Mouse (Mus musculus): ENCODE data around the gene Olfr571.

Gene Olfr571

DNA sequence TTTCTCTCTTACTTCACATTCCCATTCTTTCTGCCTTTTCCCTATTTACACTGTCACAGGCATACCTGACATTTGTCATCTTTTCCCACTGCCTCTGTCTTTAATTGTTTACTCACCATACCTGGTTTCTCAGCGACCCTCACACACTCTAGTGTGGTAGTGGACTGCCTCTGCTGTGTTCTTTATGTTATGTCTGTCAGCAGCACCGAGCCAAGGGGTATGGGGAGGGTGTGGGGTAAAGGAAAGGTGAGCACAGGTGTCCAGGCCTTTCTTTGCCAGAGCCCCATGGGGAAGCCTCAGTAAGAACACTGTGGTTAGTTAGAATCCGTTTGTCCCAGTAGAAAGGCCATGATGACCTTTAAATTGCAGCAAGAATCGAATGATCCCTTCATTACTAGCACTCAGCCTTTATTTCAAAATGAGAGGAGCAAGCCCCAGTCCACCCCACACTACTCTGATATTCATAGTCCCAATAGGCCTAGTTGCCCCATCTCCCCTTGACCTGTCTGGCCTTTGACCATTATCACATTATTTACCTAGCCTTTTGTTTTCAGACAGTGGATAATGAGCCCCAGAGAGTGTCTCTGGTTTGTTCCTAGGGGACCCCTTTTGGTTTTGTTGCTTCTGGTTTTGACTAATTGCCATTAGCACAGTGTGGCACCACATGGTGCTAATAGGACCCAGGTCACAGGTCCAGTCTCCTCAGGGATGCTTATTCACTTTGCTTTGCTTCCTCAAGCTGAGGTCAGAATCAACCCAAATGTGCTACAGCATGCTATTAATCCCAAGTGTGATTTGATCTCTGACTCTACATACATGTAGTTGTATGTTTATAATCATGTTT is at the start of gene Olfr571:
Olfr571 (minus strand) TSS at position 505 of the 844 bp plus-strand sequence.
- DNase-seq, result no peak

DNA sequence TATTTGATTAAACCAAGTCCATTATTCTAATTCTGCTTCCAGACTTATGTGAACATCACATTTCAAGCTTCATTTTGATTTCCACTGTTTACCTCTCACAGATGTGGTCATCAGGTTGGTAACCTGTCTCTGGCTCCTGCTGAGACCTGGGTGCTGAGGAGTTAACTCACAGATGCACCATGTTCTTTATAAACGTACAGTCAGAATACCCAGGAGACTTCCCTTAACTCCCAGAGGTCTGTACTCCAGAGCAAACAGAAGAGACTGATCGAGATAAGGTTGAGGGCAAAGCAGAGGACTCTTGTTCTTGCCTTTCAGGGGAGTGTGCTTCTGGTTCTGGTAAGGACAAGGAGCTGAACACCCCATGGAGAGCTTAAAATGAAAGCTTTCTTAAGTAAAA is 45.0 kb upstream of the Olfr571 start, which contains the start of gene Olfr576:
Olfr576 (plus strand) TSS at position 301 of the 400 bp plus-strand sequence.
- no peak for DNase-seq

GRCm38 (mm10) chr7:102958593-102958992 is 41.3 kb upstream of the Olfr571 start, which contains the start of gene Olfr575:
Gene Olfr575, minus strand, starts transcription at chr7:102958775.
- DNase-seq, result no peak

- no peak for DNase-seq
Observed at GRCm38 (mm10) chr7:102958137-102958536, 40.8 kb upstream of the Olfr571 start.

GRCm38 (mm10) chr7:102950732-102951131 is 33.4 kb upstream of the Olfr571 start:
- no peak for DNase-seq

DNA sequence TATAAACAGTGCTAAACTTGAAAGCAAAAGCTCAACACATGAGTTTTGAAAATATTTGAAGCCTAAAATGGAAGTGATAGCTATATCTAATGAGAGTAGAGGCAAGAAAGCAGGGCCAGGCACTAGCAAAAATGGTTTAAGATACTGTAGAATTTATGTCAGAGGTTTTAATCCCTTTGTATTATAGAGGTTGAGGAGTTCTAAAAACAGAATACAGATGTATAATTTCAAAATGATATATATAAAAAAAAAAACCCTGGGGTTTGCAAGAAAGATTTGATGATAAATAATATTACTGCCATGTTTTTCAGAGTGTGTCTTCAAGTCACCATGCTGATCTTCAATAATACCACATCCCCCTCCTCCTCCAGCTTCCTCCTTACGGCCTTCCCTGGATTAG is 30.8 kb upstream of the Olfr571 start, which contains the start of gene Olfr574:
Olfr574 (plus strand) TSS at position 301 of the 400 bp plus-strand sequence.
- DNase-seq, result no peak

GRCm38 (mm10) chr7:102943417-102943816 is 26.1 kb upstream of the Olfr571 start:
- no peak for DNase-seq

DNA sequence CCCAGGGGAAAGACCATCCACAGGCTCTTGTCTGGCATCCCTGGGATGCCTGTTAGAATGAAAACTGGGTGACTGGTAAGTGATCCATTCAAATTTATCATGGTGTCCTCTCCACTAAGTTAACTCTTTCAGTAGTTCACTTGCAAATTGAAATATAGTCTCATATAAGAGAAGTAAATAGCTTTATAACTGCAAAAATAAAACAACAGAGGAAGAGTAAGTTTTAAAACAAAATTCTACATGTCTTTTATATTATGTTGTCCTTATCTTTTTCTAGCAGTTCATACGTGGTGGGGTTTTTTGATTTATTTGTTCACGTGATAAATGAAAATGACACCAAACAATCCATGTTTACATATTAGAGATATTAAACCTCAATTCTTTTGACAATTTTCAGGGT is 25.1 kb upstream of the Olfr571 start, which contains the start of gene Olfr573-ps1:
Olfr573-ps1 (minus strand) TSS at position 101 of the 400 bp plus-strand sequence.
- DNase-seq, result no peak

DNA sequence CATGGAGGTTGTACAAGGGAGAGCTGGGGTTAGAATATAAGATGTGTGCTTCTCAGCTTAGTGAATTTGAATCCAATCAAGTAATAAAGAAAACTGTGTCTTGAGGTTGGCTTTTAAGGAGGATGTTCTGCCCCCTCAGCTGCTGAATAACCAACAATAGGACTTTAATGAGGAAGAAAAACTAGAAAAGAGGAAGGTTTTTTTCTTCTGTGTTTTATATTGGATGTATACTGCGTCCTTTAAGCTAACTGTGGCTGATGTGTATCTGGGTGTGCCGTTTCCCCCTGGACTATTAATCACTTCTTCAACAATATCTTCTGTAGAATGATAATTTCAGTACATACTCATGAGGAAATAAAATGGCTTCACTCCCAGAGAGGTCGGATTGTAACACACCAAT is 9.8 kb upstream of the Olfr571 start:
- no peak for DNase-seq

DNA sequence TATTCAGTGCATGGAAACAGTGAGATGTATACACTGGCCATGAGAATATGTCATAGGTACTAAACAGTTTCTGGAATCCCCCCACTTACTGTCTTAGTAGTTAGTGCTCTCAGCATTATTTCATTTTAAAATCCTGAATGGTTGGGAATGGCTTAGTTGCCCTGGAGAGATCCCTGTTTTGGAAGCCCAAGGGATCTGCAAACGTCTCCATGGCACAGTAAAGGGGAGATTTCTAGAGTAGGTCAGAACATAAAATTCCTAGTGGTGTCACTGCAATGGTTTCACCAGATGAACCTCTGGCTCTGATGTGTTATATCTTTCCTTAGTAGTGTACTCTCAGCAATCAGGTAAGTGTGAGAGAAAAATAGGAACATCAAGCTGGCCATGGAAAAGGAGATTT is 6.8 kb upstream of the Olfr571 start, which contains the start of gene Olfr572:
Olfr572 (plus strand) TSS at position 301 of the 400 bp plus-strand sequence.
- no peak for DNase-seq

- DNase-seq, result no peak
Observed at GRCm38 (mm10) chr7:102919632-102920031, 2.3 kb upstream of the Olfr571 start.

DNA sequence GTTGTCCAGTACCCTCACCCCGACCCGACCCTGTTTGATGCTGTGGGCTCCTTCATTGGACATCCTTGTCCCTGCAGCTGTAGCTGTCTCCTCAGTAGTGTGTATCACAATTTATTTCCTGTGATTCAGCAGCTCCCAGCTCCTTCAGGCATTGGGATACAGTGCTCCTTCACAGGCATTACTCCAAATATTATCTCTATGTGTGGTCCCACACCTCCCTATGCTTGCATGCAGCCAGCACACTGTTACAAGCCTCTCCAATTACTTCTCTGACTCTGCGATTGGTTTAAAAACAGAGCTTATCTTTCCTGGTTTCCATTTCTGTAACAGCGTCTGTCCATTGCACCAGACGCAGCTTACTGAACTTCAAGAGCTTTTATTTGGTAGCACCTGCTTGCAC is 931 bp downstream of the Olfr571 start:
- no peak for DNase-seq

- DNase-seq, result no peak
Observed at GRCm38 (mm10) chr7:102915261-102915660, 2.1 kb downstream of the Olfr571 start.

- no peak for DNase-seq
Observed at GRCm38 (mm10) chr7:102890782-102891181, 26.6 kb downstream of the Olfr571 start, which contains the start of gene Olfr569. Gene Olfr569, minus strand, starts transcription at chr7:102890882.

DNA sequence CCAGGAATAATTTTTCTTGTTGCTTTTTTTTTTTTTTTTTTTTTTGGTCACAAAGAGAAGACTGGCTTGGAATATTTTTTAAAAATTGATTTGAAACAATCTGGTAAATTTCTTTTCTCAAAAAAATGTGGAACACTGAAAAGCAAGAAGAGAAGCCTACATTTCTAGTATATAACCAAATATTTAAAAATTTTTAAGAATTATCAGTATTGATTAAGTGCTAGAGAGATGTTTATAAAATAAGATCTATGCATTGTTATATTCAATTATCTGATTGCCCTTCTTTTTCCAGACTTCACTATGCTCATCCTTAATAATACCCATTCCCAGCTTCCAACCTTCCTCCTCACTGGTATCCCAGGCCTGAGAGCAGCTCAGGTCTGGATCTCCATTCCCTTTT is 40.5 kb downstream of the Olfr571 start, which contains the start of gene Olfr568:
Olfr568 (plus strand) TSS at position 301 of the 400 bp plus-strand sequence.
- DNase-seq, result no peak

DNA sequence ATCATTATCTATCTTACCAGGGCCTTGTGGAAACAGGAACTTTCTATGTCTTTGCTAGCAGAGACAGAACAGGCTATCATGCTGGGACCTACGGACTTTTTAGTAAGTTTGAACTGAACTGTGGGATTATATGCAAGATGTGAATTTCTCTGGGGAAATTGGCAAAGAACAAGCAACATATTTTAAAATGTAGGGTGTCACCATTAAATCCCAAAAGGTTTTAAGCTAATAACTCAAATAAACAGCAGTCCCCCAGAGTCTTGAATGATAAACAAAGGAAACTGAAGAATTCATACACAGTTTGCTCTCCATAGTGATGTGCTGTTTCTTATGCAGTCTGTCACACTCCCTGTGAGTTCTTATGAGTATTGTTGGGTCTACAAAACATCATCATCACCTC is 58.7 kb downstream of the Olfr571 start, which contains the start of gene Olfr566:
Olfr566 (minus strand) TSS at position 101 of the 400 bp plus-strand sequence.
- DNase-seq, result no peak

GRCm38 (mm10) chr7:102855807-102856206 is 61.5 kb downstream of the Olfr571 start:
- no peak for DNase-seq
